Mouse (Mus musculus): ENCODE results near the gene Zfp534. TPM values are rescaled to one million over a fixed set of nuclear protein-coding genes. Genes with fewer than 3 reads are reported as not detected.
"Not testable (repeated sequence)": the region's sequence is repeated elsewhere in the genome, so short reads cannot be mapped to it uniquely, and the experiment has no call there.

Gene Zfp534
- not detected in 2 replicates for polyA plus RNA-seq (2012; ENCODE audit: insufficient read depth, insufficient read length, low replicate concordance, missing spikeins)

DNA sequence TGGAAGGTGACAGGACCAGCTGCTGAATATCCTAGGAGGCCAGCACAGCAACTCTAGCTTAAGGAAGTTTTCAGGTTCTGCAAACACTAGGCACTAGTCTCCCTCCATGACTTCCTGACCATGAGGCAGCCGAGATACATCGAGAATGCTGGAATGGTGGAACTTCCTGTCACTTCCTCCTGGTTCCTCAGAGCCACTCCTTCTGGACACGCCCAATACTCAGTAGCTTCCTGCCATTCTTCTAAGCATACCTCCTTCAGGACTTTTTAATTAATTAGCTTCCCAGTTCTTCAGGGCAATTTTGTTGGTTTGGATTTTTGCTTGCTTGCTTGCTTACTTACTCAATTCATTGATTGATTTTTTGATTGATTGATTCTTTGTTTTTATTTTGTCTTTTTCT lies at the start of gene Zfp534:
TSS of gene Zfp534 (minus strand) at position 101 of the 400 bp plus-strand sequence.
- not testable (repeated sequence) for H3K4me1 ChIP-seq (ENCODE audit: control insufficient read depth, insufficient read depth, low read length); H3K27ac ChIP-seq (ENCODE audit: insufficient read depth, low read depth, low read length); H3K4me3 ChIP-seq (ENCODE audit: insufficient read depth, low read depth, low read length)
- WGBS: 90% methylated on average over 3 of the region's 3 CpGs

DNA sequence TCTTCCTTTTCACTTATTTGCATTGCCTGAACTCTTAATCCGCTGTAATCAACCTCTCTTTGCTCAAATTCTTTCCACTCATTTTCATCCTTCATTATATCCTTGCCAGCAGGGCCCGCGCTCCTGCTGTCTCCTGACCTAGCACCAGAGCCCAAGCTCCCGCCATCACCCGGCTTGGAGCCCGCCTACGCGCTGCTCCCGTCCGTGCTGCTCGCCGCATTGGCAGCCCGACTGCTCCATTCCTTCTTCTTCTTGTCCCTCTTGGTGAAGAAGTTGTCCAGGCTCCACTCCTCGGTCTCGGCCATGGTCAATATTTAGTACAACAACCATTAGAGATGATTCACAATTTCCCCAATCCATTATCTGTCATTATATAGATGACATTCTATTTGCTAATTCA lies 43.9 kb upstream of the Zfp534 start:
- H3K27ac ChIP-seq (ENCODE audit: insufficient read depth, low read depth, low read length); H3K4me3 ChIP-seq (ENCODE audit: insufficient read depth, low read depth, low read length); H3K4me1 ChIP-seq (ENCODE audit: control insufficient read depth, insufficient read depth, low read length): not testable (repeated sequence)
- WGBS: 96% methylated on average over 14 of the region's 15 CpGs

DNA sequence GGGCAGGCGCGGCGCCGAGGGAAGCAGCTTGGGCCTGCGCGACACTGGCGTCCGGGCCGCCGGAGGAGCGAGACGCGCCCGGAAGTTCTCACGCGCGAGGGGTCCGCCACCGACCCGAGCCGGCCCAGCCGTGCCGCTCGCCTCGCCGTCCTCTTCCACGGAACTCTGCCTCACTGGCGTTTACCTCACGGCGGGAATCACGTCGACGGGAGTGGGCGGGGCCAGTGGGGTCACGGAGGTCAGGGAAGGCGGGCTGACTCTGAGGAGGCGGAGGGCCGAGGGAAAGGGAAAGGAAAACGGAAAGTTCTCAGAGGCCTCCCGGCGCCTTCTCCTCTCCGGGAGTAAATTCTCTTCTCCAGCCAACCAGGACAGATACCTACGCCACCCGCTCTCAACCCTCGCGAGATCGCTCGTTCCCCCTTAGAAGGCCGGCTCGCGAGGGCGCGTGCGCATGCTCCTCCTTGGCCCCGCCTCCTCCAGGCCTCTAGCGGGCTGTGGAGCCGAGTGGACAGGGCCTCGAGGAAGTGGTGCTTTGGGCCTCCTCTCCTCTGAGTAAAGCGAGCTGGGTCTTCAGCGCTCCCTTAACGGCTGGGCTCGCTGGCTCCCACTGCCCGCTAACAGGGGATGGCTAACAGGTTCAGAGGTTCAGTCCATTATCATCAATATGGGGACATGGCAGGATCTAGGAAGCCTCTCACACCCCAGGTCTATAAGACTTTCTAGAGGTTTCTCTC lies 36.5 kb upstream of the Zfp534 start:
- 38% methylated on average over 63 of the region's 63 CpGs for WGBS
- H3K4me3 ChIP-seq (ENCODE audit: insufficient read depth, low read depth, low read length): peak overlapping the region; percentile 43
- not testable (repeated sequence) for H3K4me1 ChIP-seq (ENCODE audit: control insufficient read depth, insufficient read depth, low read length); H3K27ac ChIP-seq (ENCODE audit: insufficient read depth, low read depth, low read length)

DNA sequence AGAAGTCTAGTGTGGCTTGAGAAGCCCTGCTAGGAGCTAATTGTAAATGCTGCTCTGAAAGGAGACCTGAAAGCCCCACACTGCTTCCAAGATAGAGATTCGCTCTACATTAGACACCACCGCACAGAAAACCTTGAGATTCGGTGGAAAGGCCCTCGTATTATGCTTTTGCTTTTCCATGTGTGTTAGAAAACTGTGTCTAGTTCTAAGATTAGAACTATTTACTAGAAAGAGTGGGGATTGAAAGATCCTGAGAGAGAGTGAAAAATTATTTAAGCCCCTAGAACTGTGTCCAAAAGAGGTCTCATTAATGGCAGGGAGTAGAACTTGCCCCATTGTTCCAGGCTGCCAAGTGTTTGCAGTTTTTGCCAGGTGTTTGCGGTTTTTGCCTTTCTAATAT lies 47.1 kb downstream of the Zfp534 start:
- WGBS: 91% methylated on average over 5 of the region's 5 CpGs
- not testable (repeated sequence) for H3K4me1 ChIP-seq (ENCODE audit: control insufficient read depth, insufficient read depth, low read length); H3K27ac ChIP-seq (ENCODE audit: insufficient read depth, low read depth, low read length); H3K4me3 ChIP-seq (ENCODE audit: insufficient read depth, low read depth, low read length)

DNA sequence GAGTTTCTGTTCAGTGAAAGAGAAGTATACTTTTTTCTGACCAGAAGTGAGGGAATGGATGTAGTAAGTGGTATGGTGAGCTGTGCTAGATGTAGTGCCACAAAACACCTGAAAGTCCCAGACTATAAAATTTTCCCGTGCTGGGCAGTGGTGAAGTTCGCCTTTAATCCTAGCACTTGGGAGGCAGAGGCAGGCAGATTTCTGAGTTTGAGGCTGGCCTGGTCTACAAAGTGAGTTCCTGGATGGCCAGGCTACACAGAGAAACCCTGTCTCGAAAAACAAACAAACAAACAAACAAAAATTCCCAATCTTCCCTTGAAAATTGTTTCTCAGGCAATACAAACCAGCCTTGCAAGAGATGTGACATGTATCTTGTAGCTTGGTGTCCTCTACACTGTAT lies 54.9 kb downstream of the Zfp534 start:
- no CpG with 5 or more reads among the region's 3 CpGs for WGBS
- not testable (repeated sequence) for H3K4me3 ChIP-seq (ENCODE audit: insufficient read depth, low read depth, low read length); H3K4me1 ChIP-seq (ENCODE audit: control insufficient read depth, insufficient read depth, low read length); H3K27ac ChIP-seq (ENCODE audit: insufficient read depth, low read depth, low read length)

DNA sequence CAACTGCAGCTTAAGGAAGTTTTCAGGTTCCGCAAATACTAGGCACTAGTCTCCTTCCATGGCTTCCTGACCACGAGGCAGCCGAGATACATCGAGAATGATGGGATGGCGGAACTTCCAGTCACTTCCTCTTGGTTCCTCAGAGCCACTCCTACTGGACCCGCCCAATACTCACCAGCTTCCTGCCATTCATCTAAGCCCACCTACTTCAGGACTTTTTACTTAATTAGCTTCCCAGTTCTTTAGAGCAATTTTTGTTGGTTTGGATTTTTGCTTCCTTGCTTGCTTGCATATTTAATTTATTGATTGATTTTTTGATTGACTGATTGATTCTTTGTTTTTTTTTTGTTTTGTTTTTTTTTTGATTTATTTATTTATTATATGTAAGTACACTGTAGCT lies 59.9 kb downstream of the Zfp534 start, which contains the start of gene Zfp979:
TSS of gene Zfp979 (minus strand) at position 101 of the 400 bp plus-strand sequence.
- WGBS: no CpG with 5 or more reads among the region's 6 CpGs
- not testable (repeated sequence) for H3K4me1 ChIP-seq (ENCODE audit: control insufficient read depth, insufficient read depth, low read length); H3K27ac ChIP-seq (ENCODE audit: insufficient read depth, low read depth, low read length); H3K4me3 ChIP-seq (ENCODE audit: insufficient read depth, low read depth, low read length)

DNA sequence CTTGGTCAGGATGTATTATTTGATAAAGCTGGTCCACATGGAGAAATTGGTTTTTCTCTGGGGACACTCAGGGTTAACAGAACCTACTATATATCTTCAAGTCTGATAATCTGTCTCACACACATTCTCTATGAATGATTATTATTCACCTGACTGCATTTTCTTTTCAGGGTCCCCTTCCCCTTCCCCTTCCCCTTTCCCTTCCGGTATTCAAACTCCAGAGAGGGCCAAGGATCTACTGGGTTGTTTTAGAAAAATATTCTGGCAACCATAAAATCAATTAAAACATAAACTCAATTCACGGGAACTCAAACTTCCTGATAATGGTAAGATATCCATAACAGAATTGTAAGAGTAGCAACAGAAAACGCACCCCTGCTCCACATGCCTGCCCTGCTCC lies 60.4 kb downstream of the Zfp534 start:
- H3K27ac ChIP-seq (ENCODE audit: insufficient read depth, low read depth, low read length); H3K4me1 ChIP-seq (ENCODE audit: control insufficient read depth, insufficient read depth, low read length); H3K4me3 ChIP-seq (ENCODE audit: insufficient read depth, low read depth, low read length): not testable (repeated sequence)
- WGBS: 45% methylated on average over 2 of the region's 3 CpGs

DNA sequence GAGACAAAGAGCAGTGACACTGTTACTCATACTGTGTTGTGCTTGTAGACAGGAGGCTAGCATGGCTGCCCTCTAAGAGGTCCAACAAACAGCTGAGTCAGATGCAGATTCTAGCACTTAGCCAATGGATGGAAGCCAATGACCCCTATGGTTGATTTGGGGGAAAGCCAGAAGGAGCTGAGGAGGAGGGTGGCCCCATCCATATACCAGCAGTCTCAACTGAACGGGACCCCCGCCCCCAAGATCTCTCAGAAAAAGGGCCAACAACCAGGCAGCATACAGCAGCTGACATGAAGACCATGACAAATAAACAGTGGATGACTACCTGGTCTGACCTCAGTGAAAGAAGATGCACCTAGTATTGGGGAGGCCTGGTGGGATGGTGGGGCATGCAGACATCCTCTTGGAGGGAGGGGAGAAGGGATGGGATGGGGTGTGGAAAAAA lies 68.5 kb downstream of the Zfp534 start:
- H3K4me3 ChIP-seq (ENCODE audit: insufficient read depth, low read depth, low read length); H3K4me1 ChIP-seq (ENCODE audit: control insufficient read depth, insufficient read depth, low read length); H3K27ac ChIP-seq (ENCODE audit: insufficient read depth, low read depth, low read length): not testable (repeated sequence)
- WGBS: no CpG with 5 or more reads among the region's 2 CpGs

Other genes starting within 250 kb of the Zfp534 start
- not detected in 2 replicates for gene Zfp982, start 210.1 kb downstream of the Zfp534 start, polyA plus RNA-seq (2012; ENCODE audit: insufficient read depth, insufficient read length, low replicate concordance, missing spikeins)
- gene Gm16503, start 162.3 kb downstream of the Zfp534 start, polyA plus RNA-seq (2012; ENCODE audit: insufficient read depth, insufficient read length, low replicate concordance, missing spikeins): not detected in 2 replicates
- gene Zfp985, start 149.3 kb downstream of the Zfp534 start, polyA plus RNA-seq (2012; ENCODE audit: insufficient read depth, insufficient read length, low replicate concordance, missing spikeins): not detected in 2 replicates
- gene Zfp979, start 60.0 kb downstream of the Zfp534 start, polyA plus RNA-seq (2012; ENCODE audit: insufficient read depth, insufficient read length, low replicate concordance, missing spikeins): not detected in 2 replicates
- not detected in 2 replicates for gene Zfp984, start 107.2 kb upstream of the Zfp534 start, polyA plus RNA-seq (2012; ENCODE audit: insufficient read depth, insufficient read length, low replicate concordance, missing spikeins)
- not detected in 2 replicates for gene Zfp933, start 145.8 kb upstream of the Zfp534 start, polyA plus RNA-seq (2012; ENCODE audit: insufficient read depth, insufficient read length, low replicate concordance, missing spikeins)
- gene Miip, start 166.3 kb upstream of the Zfp534 start, polyA plus RNA-seq (2012; ENCODE audit: insufficient read depth, insufficient read length, low replicate concordance, missing spikeins): 626 TPM in 1 of 2 replicates, not detected in the other
- not detected in 2 replicates for gene Fv1, start 166.4 kb upstream of the Zfp534 start, polyA plus RNA-seq (2012; ENCODE audit: insufficient read depth, insufficient read length, low replicate concordance, missing spikeins)
- gene Mfn2, start 202.2 kb upstream of the Zfp534 start, polyA plus RNA-seq (2012; ENCODE audit: insufficient read depth, insufficient read length, low replicate concordance, missing spikeins): not detected in 2 replicates
- gene Plod1, start 234.2 kb upstream of the Zfp534 start, polyA plus RNA-seq (2012; ENCODE audit: insufficient read depth, insufficient read length, low replicate concordance, missing spikeins): not detected in 2 replicates
- gene 2510039O18Rik, start 238.3 kb upstream of the Zfp534 start, polyA plus RNA-seq (2012; ENCODE audit: insufficient read depth, insufficient read length, low replicate concordance, missing spikeins): not detected in 2 replicates